Mouse (Mus musculus): Measurements from ENCODE around the gene Rprd2. TPM values are rescaled to one million over a fixed set of nuclear protein-coding genes. Genes with fewer than 3 reads are reported as not detected.

The Rprd2 gene
- total RNA-seq, 2 experiments from 2014 or later: 60.3 to 65.5 TPM

- H3K4me3 ChIP-seq: no peak overlapping the region
- no peak overlapping the region for H3K27ac ChIP-seq
- no peak for DNase-seq (ENCODE audit: low spot score in 2 of 2)
- no peak for TF ChIP-seq CTCF (conservative IDR thresholded peaks at IDR 0.05)
Measured at GRCm38 (mm10) chr3:95726696-95727358, 91.8 kb downstream of the Rprd2 start.

- no peak for TF ChIP-seq CTCF (conservative IDR thresholded peaks at IDR 0.05)
- Histone ChIP-seq H3K27ac (no peak overlapping the region), H3K4me3 (no peak overlapping the region)
- DNase-seq (ENCODE audit: low spot score in 2 of 2): no peak
Measured at GRCm38 (mm10) chr3:95725863-95726262, 92.8 kb downstream of the Rprd2 start.

- H3K4me3 ChIP-seq: no peak overlapping the region
- no peak for TF ChIP-seq CTCF (conservative IDR thresholded peaks at IDR 0.05)
- no peak for DNase-seq (ENCODE audit: low spot score in 2 of 2)
- no peak overlapping the region for H3K27ac ChIP-seq
Measured at GRCm38 (mm10) chr3:95722386-95722785, 96.3 kb downstream of the Rprd2 start.

- DNase-seq (ENCODE audit: low spot score in 2 of 2): no peak
- TF ChIP-seq CTCF (conservative IDR thresholded peaks at IDR 0.05): no peak
- Histone ChIP-seq H3K4me3 (no peak overlapping the region), H3K27ac (no peak overlapping the region)
Measured at GRCm38 (mm10) chr3:95718153-95718552, 100.5 kb downstream of the Rprd2 start.

GRCm38 (mm10) chr3:95716075-95716474, 102.6 kb downstream of the Rprd2 start:
- no peak for TF ChIP-seq CTCF (conservative IDR thresholded peaks at IDR 0.05)
- DNase-seq (ENCODE audit: low spot score in 2 of 2): no peak
- H3K4me3 ChIP-seq: no peak overlapping the region
- H3K27ac ChIP-seq: no peak overlapping the region

Small RNAs within 50 kb of the gene (microRNA-seq; reads per million reads assigned to microRNA genes)
- 0 to 0.64 reads per million in 2 experiments for gene Mir7014

Other genes with a start within 250 kb of the Rprd2 start
- 10 to 100 TPM; 21.6 to 23.2 TPM for gene Golph3l, start 229.9 kb downstream of the Rprd2 start, total RNA-seq (2021)
- 100 to 1,000 TPM; 302 to 322 TPM for gene Ensa, start 193.9 kb downstream of the Rprd2 start, total RNA-seq (2021)
- gene Mcl1, start 160.1 kb downstream of the Rprd2 start, total RNA-seq (2021): 10 to 100 TPM; 49.6 to 55.2 TPM
- gene Adamtsl4, start 130.9 kb downstream of the Rprd2 start, total RNA-seq (2021): 1 to 10 TPM; 7.0 to 7.9 TPM
- gene Ecm1, start 79.3 kb downstream of the Rprd2 start, total RNA-seq (2021): 10 to 100 TPM in 1 of 2 experiments, 1 to 10 TPM in 1; 9.3 to 10.5 TPM
- gene Tars2, start 58.7 kb downstream of the Rprd2 start, total RNA-seq (2021): 10 to 100 TPM; 43.1 to 44.0 TPM
- 10 to 100 TPM; 33.0 to 38.1 TPM for gene Prpf3, start 37.0 kb upstream of the Rprd2 start, total RNA-seq (2021)
- gene Mrps21, start 52.7 kb upstream of the Rprd2 start, total RNA-seq (2021): 100 to 1,000 TPM; 155 to 164 TPM
- gene Ciart, start 63.4 kb upstream of the Rprd2 start, total RNA-seq (2021): 10 to 100 TPM; 10.3 to 11.7 TPM
- gene BC028528, start 73.1 kb upstream of the Rprd2 start, total RNA-seq (2021): 1 to 10 TPM; 3.4 to 4.8 TPM
- gene Aph1a, start 75.1 kb upstream of the Rprd2 start, total RNA-seq (2021): 10 to 100 TPM; 69.0 to 79.8 TPM
- 1 to 10 TPM; 6.9 to 9.9 TPM for gene Car14, start 85.8 kb upstream of the Rprd2 start, total RNA-seq (2021)
- gene Anp32e, start 110.4 kb upstream of the Rprd2 start, total RNA-seq (2021): 10 to 100 TPM; 78.9 to 80.6 TPM
- gene Plekho1, start 177.1 kb upstream of the Rprd2 start, total RNA-seq (2021): 10 to 100 TPM; 39.3 to 44.1 TPM
- 10 to 100 TPM; 45.5 to 48.3 TPM for gene Vps45, start 239.6 kb upstream of the Rprd2 start, total RNA-seq (2021)

Measured in layer of hippocampus, adult 2 months (tissue).